Mouse (Mus musculus) liver, embryonic 14.5 days (tissue): ENCODE data around the gene Sdc3.

Source experiments
- CTCF ChIP-seq: IDR thresholded peaks from 2 replicates; pipeline ENCODE4 v1.5.1; 2016; ENCODE audit warnings: antibody characterized with exemption, low read depth, control low read depth
- EP300 ChIP-seq: IDR thresholded peaks from 2 replicates; pipeline ENCODE4 v1.6.1; 2016; ENCODE audit warnings: antibody characterized with exemption, low read depth

DNA sequence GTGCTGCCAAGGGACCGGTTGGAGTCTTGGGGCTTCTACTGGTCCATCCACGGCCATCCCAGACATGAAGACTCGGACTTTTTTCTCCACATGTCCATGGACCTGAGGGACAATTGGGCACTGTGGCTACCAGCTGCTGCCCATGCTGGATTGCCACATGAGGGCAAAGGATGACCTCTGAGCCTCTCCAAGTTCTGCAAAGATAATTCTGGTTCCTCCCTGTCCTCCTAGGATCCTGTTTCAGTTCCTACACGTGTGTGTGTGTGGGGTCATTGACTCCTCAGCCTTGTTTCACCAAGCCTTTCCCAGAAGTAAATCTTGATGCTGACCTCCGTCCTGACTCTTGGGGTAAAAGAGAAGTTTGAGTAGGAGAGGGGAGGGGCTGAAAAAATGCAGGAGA is 4.8 kb upstream of the Sdc3 start:
- TF ChIP-seq CTCF (no peak), EP300 (no peak)
